Mouse (Mus musculus) C2C12 (cell line): Measurements from ENCODE around the gene Irak4.

Experiments used
- CEBPB ChIP-seq: IDR thresholded peaks from one replicate; pipeline ENCODE4 v1.6.1; 2011; ENCODE audit warnings: low read depth, mild to moderate bottlenecking, control low read depth, moderate library complexity
- CTCF ChIP-seq: IDR thresholded peaks from one replicate; pipeline ENCODE4 v1.5.1; 2011; ENCODE audit not compliant: control insufficient read depth, insufficient read depth, insufficient read length
- FOSL1 ChIP-seq: IDR thresholded peaks from one replicate; pipeline ENCODE4 v1.8.0; 2011; ENCODE audit warnings: mild to moderate bottlenecking, low read length; ENCODE audit not compliant: poor library complexity, insufficient read depth, severe bottlenecking
- MAX ChIP-seq: IDR thresholded peaks from one replicate; pipeline ENCODE4 v1.6.1; 2011; ENCODE audit warnings: mild to moderate bottlenecking, control low read depth
- MYOD1 ChIP-seq: IDR thresholded peaks from one replicate; pipeline ENCODE4 v1.6.1; 2011; ENCODE audit warnings: low read depth; ENCODE audit not compliant: control insufficient read depth, insufficient read length
- USF1 ChIP-seq: IDR thresholded peaks from one replicate; pipeline ENCODE4 v1.6.1; 2011; ENCODE audit warnings: low read depth, mild to moderate bottlenecking, control low read depth, moderate library complexity

- TF ChIP-seq CTCF: no peak
- TF ChIP-seq MAX: no peak
- TF ChIP-seq USF1: no peak
- TF ChIP-seq CEBPB: no peak
- no peak for TF ChIP-seq MYOD1
- no peak for TF ChIP-seq FOSL1
Measured at GRCm38 (mm10) chr15:94535521-94535920, 7.9 kb upstream of the Irak4 start.
